Mouse (Mus musculus) midbrain, embryonic 13.5 days (tissue): Measurements from ENCODE around the gene Slc7a5. TPM values are rescaled to one million over a fixed set of nuclear protein-coding genes. Genes with fewer than 3 reads are reported as not detected.

ENCODE experiments used
- ATAC-seq: fragments of 200-750 bp; cut with Nextera tagmentation; 2 replicates; pipeline ENCODE4 v1.8.0; 2017; ENCODE audit warnings: mild to moderate bottlenecking, moderate TSS enrichment, moderate library complexity
- H3K27ac ChIP-seq: fragments of 300-500 bp; sonication (generic); 2 replicates; pipeline ENCODE4 v1.5.1; 2015; ENCODE audit warnings: inconsistent platforms, mild to moderate bottlenecking, moderate library complexity
- H3K27me3 ChIP-seq: fragments of 300-500 bp; sonication (generic); 2 replicates; pipeline ENCODE4 v1.6.1; 2015; ENCODE audit warnings: mild to moderate bottlenecking, inconsistent platforms
- H3K36me3 ChIP-seq: fragments of 300-500 bp; sonication (generic); 2 replicates; pipeline ENCODE4 v1.6.1; 2015; ENCODE audit warnings: mild to moderate bottlenecking, inconsistent platforms
- H3K4me1 ChIP-seq: fragments of 300-500 bp; sonication (generic); replicated peaks from 2 replicates; pipeline ENCODE4 v1.6.1; 2015; ENCODE audit warnings: inconsistent platforms
- H3K4me2 ChIP-seq: fragments of 300-500 bp; sonication (generic); replicated peaks from 2 replicates; pipeline ENCODE4 v1.6.1; 2015; ENCODE audit warnings: moderate library complexity, mild to moderate bottlenecking, inconsistent platforms
- H3K4me3 ChIP-seq: fragments of 300-500 bp; sonication (generic); replicated peaks from 2 replicates; pipeline ENCODE4 v1.5.1; 2015; ENCODE audit warnings: mild to moderate bottlenecking, inconsistent platforms
- H3K9ac ChIP-seq: fragments of 300-500 bp; sonication (generic); replicated peaks from 2 replicates; pipeline ENCODE4 v1.6.1; 2015; ENCODE audit warnings: mild to moderate bottlenecking, inconsistent platforms
- H3K9me3 ChIP-seq: fragments of 300-500 bp; sonication (generic); 2 replicates; pipeline ENCODE4 v1.6.1; 2016; ENCODE audit warnings: mild to moderate bottlenecking, inconsistent platforms
- WGBS: fragments of 180-500 bp; shearing (Covaris S2); methylation state at CpG from one replicate; pipeline ENCODE4 v1.1.7; 2015; 5-methylcytosine and 5-hydroxymethylcytosine counted together
- polyA plus RNA-seq: library from polyadenylated mRNA; unstranded; fragments of >200 nt; fragmentation: Nextera tagmentation; extraction: Ambion mirVana; gene quantifications from 2 replicates; pipeline ENCODE4 v1.2.1, GENCODE M21; 2015

The Slc7a5 gene
- polyA plus RNA-seq, 1 experiment from 2014 or later = 37.3 TPM

DNA sequence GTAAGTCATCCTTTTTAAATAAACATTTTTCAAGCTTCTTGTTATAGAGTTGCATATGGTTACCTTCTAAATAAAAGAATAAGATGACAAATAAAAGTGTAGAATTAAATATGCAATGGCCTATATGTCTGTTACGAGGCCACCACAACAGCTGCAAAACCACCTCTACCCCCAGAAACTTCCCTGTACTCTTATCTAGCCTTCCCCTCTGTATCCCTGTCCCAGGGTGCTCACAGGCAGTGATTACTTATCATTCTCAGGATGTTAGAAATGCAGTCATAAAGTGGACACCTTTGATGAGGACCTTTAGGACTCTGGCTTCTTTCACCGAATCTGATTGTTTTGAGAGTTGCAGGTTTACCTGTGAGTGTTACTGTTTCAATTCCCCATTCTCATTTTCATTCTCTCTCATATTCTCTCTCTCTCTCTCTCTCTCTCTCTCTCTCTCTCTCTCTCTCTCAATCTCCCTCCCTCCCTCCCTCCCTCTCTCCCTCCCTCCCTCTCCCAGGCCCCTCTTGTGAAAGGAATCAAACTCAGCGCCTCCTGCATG lies 64.2 kb downstream of the Slc7a5 start:
- H3K36me3 ChIP-seq = no peaks in the 10 kb centered on the region
- WGBS = 78% methylated on average over 3 of the region's 3 CpGs
- no peak overlapping the region for H3K4me3 ChIP-seq
- no peak overlapping the region for H3K27ac ChIP-seq
- no peak overlapping the region for H3K9ac ChIP-seq
- ATAC-seq = no peak
- no peaks in the 10 kb centered on the region for H3K9me3 ChIP-seq
- H3K4me1 ChIP-seq = no peaks in the 10 kb centered on the region
- no peak overlapping the region for H3K4me2 ChIP-seq
- H3K27me3 ChIP-seq = no peaks in the 10 kb centered on the region

DNA sequence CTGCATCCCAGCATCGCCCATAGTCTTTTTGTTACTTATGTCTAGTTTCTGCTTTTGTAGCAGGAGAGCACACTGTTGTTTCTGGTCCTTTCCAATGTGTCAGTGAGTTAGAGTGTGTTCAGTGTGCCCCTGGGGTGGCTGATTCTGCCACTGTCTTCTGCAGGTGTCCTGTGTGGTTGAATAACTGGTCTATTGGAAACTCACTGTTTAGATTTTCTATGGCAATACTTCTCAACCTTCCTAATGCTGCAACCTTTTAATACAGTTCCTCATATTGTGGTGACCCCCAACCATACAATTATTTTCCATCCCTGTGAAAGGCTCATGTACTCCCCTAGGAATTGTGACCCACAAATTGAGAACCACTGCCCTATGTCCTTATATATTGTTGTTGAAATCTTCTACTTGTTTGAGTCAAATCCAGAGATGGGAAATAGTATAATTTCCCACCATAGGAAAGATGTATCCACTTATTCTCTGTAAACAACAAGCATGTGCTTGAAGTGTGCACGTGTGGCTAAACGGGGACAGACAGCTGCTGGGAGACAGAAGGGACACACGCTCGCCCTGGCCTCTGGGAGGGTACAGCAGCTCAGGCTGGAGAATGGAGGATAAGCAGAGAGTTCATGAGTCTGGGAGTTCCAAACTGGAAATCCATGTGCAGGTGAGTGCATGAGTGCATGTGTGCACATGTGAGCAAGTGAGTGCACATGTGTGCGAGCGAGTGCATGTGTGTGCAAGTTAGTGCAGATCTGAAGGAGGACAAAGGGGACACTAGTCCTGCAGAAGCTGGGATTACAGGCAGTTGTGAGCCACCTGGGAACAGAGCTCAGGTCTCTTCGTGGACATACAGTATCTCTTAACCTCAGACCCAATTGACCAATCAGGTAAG lies 65.2 kb downstream of the Slc7a5 start:
- Histone ChIP-seq H3K9ac (no peak overlapping the region), H3K27me3 (no peaks in the 10 kb centered on the region), H3K9me3 (no peaks in the 10 kb centered on the region), H3K36me3 (no peaks in the 10 kb centered on the region), H3K4me2 (no peak overlapping the region), H3K27ac (no peak overlapping the region), H3K4me3 (no peak overlapping the region), H3K4me1 (no peaks in the 10 kb centered on the region)
- ATAC-seq = no peak
- 84% methylated on average over 8 of the region's 8 CpGs for WGBS

DNA sequence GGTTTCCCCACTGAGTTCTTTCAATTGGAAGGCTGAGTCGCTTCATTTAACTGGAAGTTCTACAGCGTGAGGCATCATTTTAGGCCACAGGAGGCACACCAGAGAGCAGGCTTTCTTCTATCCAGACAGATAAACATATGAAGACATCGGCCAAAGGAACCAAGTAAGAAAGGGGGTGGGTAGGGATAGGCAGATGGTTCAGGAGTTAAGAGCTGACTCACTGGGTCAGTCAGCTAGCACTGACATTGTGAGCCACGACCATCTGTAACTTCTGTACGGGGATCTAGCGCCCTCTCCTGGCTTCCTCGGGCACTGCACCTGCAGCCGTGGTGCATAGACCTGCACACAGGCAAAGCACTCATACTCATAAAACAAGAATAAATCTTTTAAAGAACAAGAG lies 66.3 kb downstream of the Slc7a5 start:
- ATAC-seq = 0 out of 2 replicates have a peak, but pooled peaks have one; percentile 40
- 51% methylated on average over 8 of the region's 8 CpGs for WGBS
- H3K4me1 ChIP-seq = no peaks in the 10 kb centered on the region
- no peak overlapping the region for H3K9ac ChIP-seq
- no peak overlapping the region for H3K4me2 ChIP-seq
- H3K36me3 ChIP-seq = no peaks in the 10 kb centered on the region
- H3K4me3 ChIP-seq = no peak overlapping the region
- H3K27me3 ChIP-seq = no peaks in the 10 kb centered on the region
- H3K27ac ChIP-seq = no peak overlapping the region
- no peaks in the 10 kb centered on the region for H3K9me3 ChIP-seq

DNA sequence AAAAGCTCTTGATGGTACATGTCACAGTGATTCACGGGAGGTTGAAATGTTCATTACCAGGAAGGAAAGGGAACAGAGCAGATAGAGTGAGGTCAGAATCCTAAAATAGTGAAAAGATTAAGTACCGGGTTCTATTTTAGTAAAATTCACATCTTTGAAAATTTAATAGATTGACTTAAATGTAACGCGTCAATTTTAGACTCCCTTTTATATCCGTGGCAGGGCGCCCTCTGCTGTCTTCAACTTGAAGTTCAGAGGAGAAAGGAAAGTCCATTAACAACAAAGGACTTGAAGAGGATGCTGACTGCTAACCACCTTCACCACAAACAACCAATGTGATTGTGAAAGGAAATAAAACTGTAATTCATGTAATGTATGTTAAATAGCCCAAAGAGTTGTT lies 75.0 kb downstream of the Slc7a5 start:
- WGBS = 17% methylated on average over 6 of the region's 6 CpGs
- Histone ChIP-seq H3K4me3 (no peak overlapping the region), H3K36me3 (no peaks in the 10 kb centered on the region), H3K9ac (no peak overlapping the region), H3K9me3 (no peaks in the 10 kb centered on the region), H3K27me3 (no peaks in the 10 kb centered on the region), H3K27ac (0 out of 2 replicates have a peak overlapping the region, but pooled peaks have one; percentile 25), H3K4me1 (peaks cover 20% of the 10 kb centered on the region), H3K4me2 (no peak overlapping the region)
- ATAC-seq = no peak

DNA sequence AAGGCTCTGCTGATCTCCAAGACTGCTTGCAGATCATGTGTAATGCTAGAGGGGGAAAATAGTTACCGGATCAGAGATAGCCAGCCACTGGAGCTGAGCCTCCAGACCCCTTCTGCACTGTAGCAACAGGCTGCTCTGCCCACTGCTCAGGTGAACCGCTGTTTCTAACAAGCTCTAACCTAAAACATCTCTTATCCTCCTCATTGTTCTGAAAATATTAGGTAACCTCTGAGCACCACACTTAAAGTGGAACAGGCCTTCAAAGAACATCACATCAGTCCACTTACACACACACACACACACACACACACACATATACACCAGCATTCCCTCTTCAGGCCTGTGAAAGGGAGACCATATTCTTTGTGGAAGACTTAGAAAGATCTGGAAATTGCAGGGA lies 75.4 kb downstream of the Slc7a5 start:
- H3K4me2 ChIP-seq = no peak overlapping the region
- no peaks in the 10 kb centered on the region for H3K36me3 ChIP-seq
- H3K9me3 ChIP-seq = no peaks in the 10 kb centered on the region
- 89% methylated on average over 2 of the region's 2 CpGs for WGBS
- 0 out of 2 replicates have a peak overlapping the region, but pooled peaks have one; percentile 25 for H3K27ac ChIP-seq
- H3K9ac ChIP-seq = no peak overlapping the region
- no peak overlapping the region for H3K4me3 ChIP-seq
- H3K27me3 ChIP-seq = no peaks in the 10 kb centered on the region
- H3K4me1 ChIP-seq = peaks cover 20% of the 10 kb centered on the region
- no peak for ATAC-seq

Other genes with a start within 250 kb of the Slc7a5 start
- 62.3 and 65.4 TPM in 2 replicates for gene Jph3, start 178.1 kb downstream of the Slc7a5 start, polyA plus RNA-seq
- 45.5 and 45.7 TPM in 2 replicates for gene Klhdc4, start 78.1 kb downstream of the Slc7a5 start, polyA plus RNA-seq
- 0.12 and 0.53 TPM in 2 replicates for gene Car5a, start 37.2 kb upstream of the Slc7a5 start, polyA plus RNA-seq
- 59.0 and 62.4 TPM in 2 replicates for gene Banp, start 42.1 kb upstream of the Slc7a5 start, polyA plus RNA-seq